Mouse (Mus musculus) adrenal gland, postnatal 25 days (tissue): ENCODE data around the gene Tgif1. TPM values are rescaled to one million over a fixed set of nuclear protein-coding genes. Genes with fewer than 3 reads are reported as not detected.

Source experiments
- DNase-seq: peaks from one replicate; pipeline ENCODE4 v3.0.0; 2021; ENCODE audit warnings: mixed read lengths
- microRNA-seq, 2 experiments: library from miRNA; unstranded; fragments of <30 nt; microRNA quantifications; one replicate each; pipeline ENCODE4 v1.2.0; 2021
- total RNA-seq: library from RNA; stranded (reverse); gene quantifications from 2 replicates; pipeline ENCODE4 v1.2.3, GENCODE M21; 2021

Tgif1 gene
- total RNA-seq, 1 experiment from 2014 or later: 74.7 TPM

- DNase-seq: peak; percentile 10
Measured at GRCm38 (mm10) chr17:70806600-70806999, 46.7 kb downstream of the Tgif1 start.

- DNase-seq: no peak
Measured at GRCm38 (mm10) chr17:70805866-70806265, 47.5 kb downstream of the Tgif1 start.

GRCm38 (mm10) chr17:70802022-70802421 lies 51.3 kb downstream of the Tgif1 start:
- no peak for DNase-seq

- DNase-seq: no peak
Measured at GRCm38 (mm10) chr17:70799266-70799665, 54.1 kb downstream of the Tgif1 start.

- DNase-seq: no peak
Measured at GRCm38 (mm10) chr17:70797773-70798045, 55.6 kb downstream of the Tgif1 start.

- no peak for DNase-seq
Measured at GRCm38 (mm10) chr17:70796940-70797772, 56.2 kb downstream of the Tgif1 start.

GRCm38 (mm10) chr17:70795196-70795595 lies 58.1 kb downstream of the Tgif1 start:
- no peak for DNase-seq

GRCm38 (mm10) chr17:70794722-70795121 lies 58.6 kb downstream of the Tgif1 start:
- no peak for DNase-seq

- no peak for DNase-seq
Measured at GRCm38 (mm10) chr17:70794291-70794690, 59.1 kb downstream of the Tgif1 start.

Small RNA genes lying within 50 kb of the gene (microRNA-seq; reads per million reads assigned to microRNA genes)
- 0 reads per million in 2 experiments for gene Mir1195

Other genes starting within 250 kb of the Tgif1 start
- gene Myom1, start 149.1 kb upstream of the Tgif1 start, total RNA-seq: 2.9 and 4.6 TPM in 2 replicates
- gene Myl12a, start 149.3 kb upstream of the Tgif1 start, total RNA-seq: 231 and 295 TPM in 2 replicates